Mouse (Mus musculus) megakaryocyte, embryonic 14.5 days (primary cell): Measurements from ENCODE around the gene Pde1c.

Experiments
- FLI1 ChIP-seq: IDR thresholded peaks from 2 replicates; pipeline ENCODE4 v1.6.1; 2012; ENCODE audit warnings: low read length, inconsistent platforms, mixed read lengths
- GATA1 ChIP-seq: IDR thresholded peaks from 3 replicates; pipeline ENCODE4 v1.6.1; 2012; ENCODE audit warnings: mixed read lengths, low read length, inconsistent platforms, borderline replicate concordance

- TF ChIP-seq FLI1 (no peak), GATA1 (no peak)
Observed at GRCm38 (mm10) chr6:56275461-56275860, 293.4 kb downstream of the Pde1c start.
